Mouse (Mus musculus): Measurements from ENCODE around the gene Pdcd2l.

Gene Pdcd2l

GRCm38 (mm10) chr7:34141123-34141522, 55.3 kb downstream of the Pdcd2l start:
- no peak for DNase-seq (ENCODE audit: low spot score)

- no peak for DNase-seq (ENCODE audit: low spot score)
These were observed 57.0 kb downstream of the Pdcd2l start for GRCm38 (mm10) chr7:34139493-34139892.
